Mouse (Mus musculus) CH12F3 (cell line): ENCODE data around the gene Pde4b.

ENCODE experiments used
- in situ Hi-C: fragments of 300-500 bp; cut with MboI; formaldehyde crosslinking; loops from 2 replicates; pipeline ENCODE4 v1.14.3; 2020; ENCODE audit warnings: low sequenced_read_pairs

The Pde4b gene

GRCm38 (mm10) chr4:102568591-102568990 lies 481.2 kb downstream of the Pde4b start:
- in situ Hi-C loops: no loop called here

- in situ Hi-C loops: no loop called here
Measured at GRCm38 (mm10) chr4:102569101-102569583, 481.8 kb downstream of the Pde4b start.

GRCm38 (mm10) chr4:102569950-102570765 lies 482.8 kb downstream of the Pde4b start:
- in situ Hi-C loops: loop anchor here (5.0 kb wide), 1 partner anchor 68 kb away; no protein-coding TSS in a partner anchor

GRCm38 (mm10) chr4:102570766-102571411 lies 483.5 kb downstream of the Pde4b start:
- in situ Hi-C loops: loop anchor here (5.0 kb wide), 1 partner anchor 69 kb away; no protein-coding TSS in a partner anchor

- in situ Hi-C loops: loop anchor here (5.0 kb wide), 1 partner anchor 70 kb away; no protein-coding TSS in a partner anchor
Measured at GRCm38 (mm10) chr4:102572031-102572430, 484.7 kb downstream of the Pde4b start.

- in situ Hi-C loops: loop anchor here (5.0 kb wide), 1 partner anchor 70 kb away; no protein-coding TSS in a partner anchor
Measured at GRCm38 (mm10) chr4:102572591-102572990, 485.2 kb downstream of the Pde4b start.

GRCm38 (mm10) chr4:102573361-102573781 lies 486.0 kb downstream of the Pde4b start:
- in situ Hi-C loops: loop anchor here (5.0 kb wide), 1 partner anchor 71 kb away; no protein-coding TSS in a partner anchor

- in situ Hi-C loops: loop anchor here (5.0 kb wide), 1 partner anchor 72 kb away; no protein-coding TSS in a partner anchor
Measured at GRCm38 (mm10) chr4:102574226-102574625, 486.9 kb downstream of the Pde4b start.

- in situ Hi-C loops: loop anchor here (5.0 kb wide), 1 partner anchor 72 kb away; no protein-coding TSS in a partner anchor
Measured at GRCm38 (mm10) chr4:102574666-102575254, 487.4 kb downstream of the Pde4b start.

- in situ Hi-C loops: no loop called here
Measured at GRCm38 (mm10) chr4:102576109-102576508, 488.8 kb downstream of the Pde4b start.

- in situ Hi-C loops: no loop called here
Measured at GRCm38 (mm10) chr4:102577636-102578035, 490.3 kb downstream of the Pde4b start.

- in situ Hi-C loops: no loop called here
Measured at GRCm38 (mm10) chr4:102579051-102579450, 491.7 kb downstream of the Pde4b start.

GRCm38 (mm10) chr4:102579746-102580145 lies 492.4 kb downstream of the Pde4b start:
- in situ Hi-C loops: no loop called here

GRCm38 (mm10) chr4:102582165-102582749 lies 494.9 kb downstream of the Pde4b start:
- in situ Hi-C loops: no loop called here

GRCm38 (mm10) chr4:102582963-102583362 lies 495.6 kb downstream of the Pde4b start:
- in situ Hi-C loops: no loop called here

GRCm38 (mm10) chr4:102583469-102583868 lies 496.1 kb downstream of the Pde4b start:
- in situ Hi-C loops: no loop called here

- in situ Hi-C loops: no loop called here
Measured at GRCm38 (mm10) chr4:102584601-102585265, 497.4 kb downstream of the Pde4b start.

GRCm38 (mm10) chr4:102585541-102585940 lies 498.2 kb downstream of the Pde4b start:
- in situ Hi-C loops: no loop called here

- in situ Hi-C loops: no loop called here
Measured at GRCm38 (mm10) chr4:102586787-102587186, 499.4 kb downstream of the Pde4b start.
